In genomic region chr13:64128858-64129615, GRCm38 (mm10) we compare ENCODE assay signal across 8 mouse cellular contexts. TPM values are rescaled to one million over a fixed set of nuclear protein-coding genes. Genes with fewer than 3 reads are reported as not detected.
DNase-seq lines count a peak whose midpoint lies in the region; ATAC-seq and TF ChIP-seq lines count a peak whose summit lies in the region.

Gene Slc35d2 (minus strand): TSS chr13:64129368.

- no peaks in the 10 kb centered on the region for H3K4me1 ChIP-seq in intestine, postnatal 0 days (replicated peaks; ENCODE audit: control insufficient read depth, insufficient read depth, low read length)
- H3K4me1 ChIP-seq in lung, adult 2 months (ENCODE audit: control insufficient read depth, insufficient read depth, low read length), result no peaks in the 10 kb centered on the region; the same call in 1 of the 2 replicates
- H3K4me1 ChIP-seq in neural tube, embryonic 13.5 days (replicated peaks), result peaks cover 12% of the 10 kb centered on the region; the same call in 1 of the 2 replicates

- WGBS in intestine, postnatal 0 days, result 4% methylated on average over 43 of the region's 44 CpGs
- 6% methylated on average over 44 of the region's 44 CpGs for WGBS in lung, adult 2 months
- 10% methylated on average over 40 of the region's 44 CpGs for WGBS in neural tube, embryonic 13.5 days

- DNase-seq in left cerebral cortex, adult 2 months (ENCODE audit: extremely low spot score in 1 of 2, low spot score in 2 of 2), result peak; percentile 20 to 28
- no peak for DNase-seq in left cerebral cortex, adult 8-10 months (ENCODE audit: low spot score in 2 of 2)
- peak; percentile 68 for DNase-seq in embryo, embryonic 11 days
- DNase-seq in heart, adult 18-20 months, result peak; percentile 82 to 89
- DNase-seq in lung, adult 2 months, result peak; percentile 75
- DNase-seq in thymus, postnatal 14 days, result peak; percentile 73

- H3K9me3 ChIP-seq in intestine, postnatal 0 days (ENCODE audit: control insufficient read depth), result no peaks in the 10 kb centered on the region
- H3K9me3 ChIP-seq in neural tube, embryonic 13.5 days, result no peaks in the 10 kb centered on the region

- intact Hi-C loops in left cerebral cortex, adult 2 months (cut with DNase I), result no loop called here

- no peaks in the 10 kb centered on the region for H3K27me3 ChIP-seq in intestine, postnatal 0 days (replicated peaks; ENCODE audit: control insufficient read depth, insufficient read depth, low read length)
- no peaks in the 10 kb centered on the region for H3K27me3 ChIP-seq in neural tube, embryonic 13.5 days

- peak within 1 kb of the TSS; percentile 54 for H3K4me3 ChIP-seq in left cerebral cortex, adult 2 months
- H3K4me3 ChIP-seq in intestine, postnatal 0 days (ENCODE audit: low read depth, low read length), result peak within 1 kb of the TSS; percentile 67
- H3K4me3 ChIP-seq in lung, adult 2 months (replicated peaks; ENCODE audit: extremely low read depth, low read depth, low read length), result peak within 1 kb of the TSS; percentile 96
- H3K4me3 ChIP-seq in neural tube, embryonic 13.5 days, result peak within 1 kb of the TSS; percentile 55

- H3K36me3 ChIP-seq in intestine, postnatal 0 days (ENCODE audit: control insufficient read depth, insufficient read depth), result peaks cover 4% of the 10 kb centered on the region; the same call in 1 of the 2 replicates
- no peaks in the 10 kb centered on the region for H3K36me3 ChIP-seq in neural tube, embryonic 13.5 days

- peak within 1 kb of the TSS; percentile 62 for H3K9ac ChIP-seq in intestine, postnatal 0 days (ENCODE audit: low read depth, low read length)
- H3K9ac ChIP-seq in neural tube, embryonic 13.5 days, result peak within 1 kb of the TSS; percentile 75

- TF ChIP-seq POLR2A in lung, adult 2 months (IDR thresholded peaks at IDR 0.05; ENCODE audit: borderline replicate concordance, extremely low read depth, low read depth, low read length), result peak; percentile 74; the same call in 1 of the 2 replicates

- H3K4me2 ChIP-seq in intestine, postnatal 0 days (replicated peaks; ENCODE audit: low read depth), result peak within 1 kb of the TSS; percentile 78
- peak within 1 kb of the TSS; percentile 88 for H3K4me2 ChIP-seq in neural tube, embryonic 13.5 days

- ATAC-seq in intestine, postnatal 0 days, result peak; percentile 90
- ATAC-seq in neural tube, embryonic 13.5 days (ENCODE audit: low read depth), result peak; percentile 74

- no peak; the same call in 1 of the 2 replicates for TF ChIP-seq CTCF in left cerebral cortex, adult 2 months (IDR thresholded peaks at IDR 0.05)
- TF ChIP-seq CTCF in intestine, postnatal 0 days (IDR thresholded peaks at IDR 0.05; ENCODE audit: low read depth), result peak; percentile 25; the same call in 1 of the 2 replicates
- no peak for TF ChIP-seq CTCF in lung, adult 2 months (IDR thresholded peaks at IDR 0.05; ENCODE audit: insufficient read depth, low read length)

- H3K27ac ChIP-seq in left cerebral cortex, adult 2 months, result peak within 1 kb of the TSS; percentile 58
- H3K27ac ChIP-seq in intestine, postnatal 0 days (ENCODE audit: low read depth, low read length), result peak within 1 kb of the TSS; percentile 51
- H3K27ac ChIP-seq in neural tube, embryonic 13.5 days (replicated peaks), result no peak within 1 kb of the TSS

RNA-seq across cellular contexts. Expression of gene Slc35d2, which starts in this region (rescaled TPM):
- under 1 TPM; 0.41 to 0.84 TPM for total RNA-seq in left cerebral cortex, adult 2 months (2021)
- 1 to 10 TPM in 2 of 4 experiments, under 1 TPM in 2; 0.46 to 2.2 (median 1.2) TPM for total RNA-seq in left cerebral cortex, adult 8-10 months (2022)
- 1 to 10 TPM in 1 of 2 experiments, under 1 TPM in 1; 0.89 to 1.5 TPM for total RNA-seq in heart, adult 18-20 months (2021)
- polyA plus RNA-seq in intestine, postnatal 0 days (2015; fragmentation: Nextera tagmentation; extraction: Ambion mirVana), result 11.9 and 12.6 TPM in 2 replicates
- 5.7 and 6.8 TPM in 2 replicates for polyA plus RNA-seq in lung, adult 2 months (2012; rRNA removed)
- polyA plus RNA-seq in neural tube, embryonic 13.5 days (2015; fragmentation: Nextera tagmentation; extraction: Ambion mirVana), result 2.5 and 2.6 TPM in 2 replicates

Comparison
In these comparisons a context has a peak if more than half of its experiments do, and no peak if none do; other contexts are left out.
1. Peak in DNase-seq, H3K4me3 ChIP-seq and H3K27ac ChIP-seq in left cerebral cortex, adult 2 months; RNA of the gene not detected or under 1 TPM.
2. DNase-seq: peak in embryo, embryonic 11 days (single experiment), heart, adult 18-20 months (2 of 2), lung, adult 2 months (single experiment) and thymus, postnatal 14 days (single experiment); none in left cerebral cortex, adult 8-10 months (0 of 2).
3. Peak in every context shown above with its lines, with median percentiles within 50 percentile points of each other: H3K4me3 ChIP-seq.